Mouse (Mus musculus): ENCODE measurements around the gene Morf4l2. TPM values are rescaled to one million over a fixed set of nuclear protein-coding genes. Genes with fewer than 3 reads are reported as not detected.
"Not testable (repeated sequence)": the region's sequence is repeated elsewhere in the genome, so short reads cannot be mapped to it uniquely, and the experiment has no call there.

Gene Morf4l2
- total RNA-seq (2021), result 100 to 1,000 TPM; 322 to 343 TPM

GRCm38 (mm10) chrX:136743459-136743858 is at the start of gene Morf4l2:
Gene Morf4l2, minus strand, starts transcription at chrX:136743690.
- DNase-seq (ENCODE audit: low spot score in 2 of 2), result no peak
- intact Hi-C loops (cut with DNase I), result loop anchor here (2.0 to 10.0 kb wide), 4 partner anchors 77 to 274 kb away; partner anchors contain the start of gene Zcchc18

DNA sequence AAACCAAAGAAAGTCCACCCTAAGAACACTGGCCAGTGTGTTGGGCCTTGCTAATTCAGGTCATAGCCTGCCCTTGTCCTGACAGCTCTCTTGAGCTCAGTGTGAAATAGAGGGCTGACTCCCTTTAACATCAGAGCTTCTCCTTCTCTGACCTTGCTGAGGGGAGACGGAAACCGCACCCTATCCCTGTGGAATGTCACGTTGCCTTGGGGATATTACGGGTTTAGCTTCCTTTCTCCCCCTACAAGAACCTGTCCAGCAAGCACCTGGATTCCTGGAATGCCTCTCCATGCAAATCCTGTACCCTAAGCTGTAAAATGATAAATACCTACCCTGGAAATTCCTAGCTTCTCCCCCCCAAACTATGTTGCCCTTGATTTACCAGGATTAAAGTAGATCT is 46.0 kb upstream of the Morf4l2 start:
- intact Hi-C loops (cut with DNase I), result no loop called here
- no peak for DNase-seq (ENCODE audit: low spot score in 2 of 2)

- intact Hi-C loops (cut with DNase I), result no loop called here
- DNase-seq (ENCODE audit: low spot score in 2 of 2), result no peak
Measured at GRCm38 (mm10) chrX:136780041-136780440, 36.6 kb upstream of the Morf4l2 start, which contains the start of gene Glra4. Gene Glra4, minus strand, starts transcription at chrX:136780141.

- no peak for DNase-seq (ENCODE audit: low spot score in 2 of 2)
- intact Hi-C loops (cut with DNase I), result no loop called here
Measured at GRCm38 (mm10) chrX:136779262-136779661, 35.8 kb upstream of the Morf4l2 start.

DNA sequence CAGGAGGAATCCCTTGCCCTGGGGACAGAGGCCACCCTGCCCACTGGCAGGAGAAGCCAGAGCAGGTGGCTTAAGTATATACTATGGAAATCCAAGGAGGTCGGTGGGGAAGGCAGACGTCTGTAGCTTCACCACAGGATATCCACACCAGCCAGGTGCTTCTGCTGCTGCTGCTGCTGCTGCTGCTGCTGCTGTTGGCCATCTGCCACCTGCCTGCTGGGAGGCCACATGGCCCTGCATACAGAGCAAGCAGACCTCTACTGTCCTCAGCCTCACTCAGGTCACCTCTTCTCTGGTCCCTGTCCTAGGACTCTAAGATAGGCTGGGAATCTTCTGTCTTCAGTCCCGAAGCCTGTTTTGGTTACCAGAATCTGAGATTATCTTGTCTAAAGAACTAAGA is 34.6 kb upstream of the Morf4l2 start:
- DNase-seq (ENCODE audit: low spot score in 2 of 2), result no peak
- intact Hi-C loops (cut with DNase I), result no loop called here

DNA sequence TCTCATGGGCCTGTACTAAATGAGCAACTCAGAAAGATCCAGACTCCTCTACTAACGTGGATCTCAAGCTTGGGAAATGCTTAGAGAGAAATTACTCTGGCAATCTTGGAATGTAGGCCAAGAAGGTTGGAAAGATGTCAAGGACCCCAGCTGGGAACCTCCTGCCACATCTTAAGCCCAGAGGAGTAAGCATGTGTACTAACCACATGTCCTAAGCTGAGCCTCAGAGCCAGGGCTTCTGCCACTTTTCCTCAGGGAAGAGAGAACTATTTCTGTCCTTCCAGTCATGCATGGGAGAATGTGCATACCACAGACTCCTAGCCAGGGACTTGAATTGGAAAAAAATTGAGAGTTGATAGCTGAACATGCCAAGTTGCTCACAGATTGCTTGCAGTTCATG is 29.5 kb upstream of the Morf4l2 start:
- DNase-seq (ENCODE audit: low spot score in 2 of 2), result no peak
- intact Hi-C loops (cut with DNase I), result no loop called here

DNA sequence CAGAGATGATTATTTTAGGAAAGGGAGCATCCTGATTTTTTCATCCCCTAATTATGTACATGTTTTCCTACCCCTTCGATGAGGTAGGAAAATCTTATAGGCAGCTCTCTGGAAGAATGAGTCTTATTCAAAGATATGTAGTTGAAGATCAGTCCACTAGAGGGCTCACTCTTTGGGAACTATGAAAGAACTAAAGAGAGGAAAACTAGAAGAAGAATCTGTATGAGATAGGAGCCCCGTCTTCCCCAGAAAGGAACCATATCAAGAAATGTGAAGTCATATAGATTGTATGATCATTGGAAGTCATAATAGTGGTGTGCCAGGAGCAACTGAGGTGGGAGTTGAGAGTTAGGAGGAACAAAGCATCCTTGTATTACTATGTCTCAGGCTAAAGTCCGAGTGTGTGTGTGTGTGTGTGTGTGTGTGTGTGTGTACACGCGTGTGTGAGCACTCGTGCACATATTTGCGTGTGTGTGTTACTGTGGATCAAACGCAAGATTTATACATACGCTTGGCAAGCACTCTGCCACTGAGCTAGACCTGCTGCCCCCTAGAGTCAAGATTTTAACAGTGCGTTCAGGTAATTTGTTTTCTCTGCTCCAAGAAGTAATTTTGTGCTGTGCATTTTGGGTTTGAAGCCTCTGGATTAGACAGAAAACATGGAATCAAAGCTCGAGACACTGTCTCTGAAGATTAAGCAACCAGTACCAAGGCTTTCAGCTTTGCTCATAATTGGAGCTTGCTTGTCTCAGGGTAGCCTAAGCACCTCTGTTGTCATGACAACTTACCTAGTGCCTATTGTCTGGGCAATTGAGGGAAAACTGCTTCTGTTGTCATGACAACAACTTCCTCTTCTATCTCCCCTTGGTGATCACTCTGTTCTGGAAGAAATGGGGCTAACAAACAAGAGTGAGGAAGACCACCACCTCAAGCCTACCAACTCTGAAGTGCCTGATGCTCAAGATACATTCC is 17.9 kb upstream of the Morf4l2 start:
- intact Hi-C loops (cut with DNase I), result loop anchor here (5.0 kb wide), 1 partner anchor 61 kb away; the partner anchor contains the start of gene Plp1
- DNase-seq (ENCODE audit: low spot score in 2 of 2), result no peak

- DNase-seq (ENCODE audit: low spot score in 2 of 2), result peak in 1 of 2 experiments; percentile 15
Measured at GRCm38 (mm10) chrX:136755464-136755863, 12.0 kb upstream of the Morf4l2 start.

GRCm38 (mm10) chrX:136749329-136749728 is 5.8 kb upstream of the Morf4l2 start:
- intact Hi-C loops (cut with DNase I), result loop anchor here (10.0 kb wide), 1 partner anchor 245 kb away; the partner anchor contains the start of gene Zcchc18
- no peak for DNase-seq (ENCODE audit: low spot score in 2 of 2)

More at GRCm38 (mm10) chrX:136755464-136755863, 12.0 kb upstream of the Morf4l2 start:
- intact Hi-C loops (cut with DNase I), result no loop called here

DNA sequence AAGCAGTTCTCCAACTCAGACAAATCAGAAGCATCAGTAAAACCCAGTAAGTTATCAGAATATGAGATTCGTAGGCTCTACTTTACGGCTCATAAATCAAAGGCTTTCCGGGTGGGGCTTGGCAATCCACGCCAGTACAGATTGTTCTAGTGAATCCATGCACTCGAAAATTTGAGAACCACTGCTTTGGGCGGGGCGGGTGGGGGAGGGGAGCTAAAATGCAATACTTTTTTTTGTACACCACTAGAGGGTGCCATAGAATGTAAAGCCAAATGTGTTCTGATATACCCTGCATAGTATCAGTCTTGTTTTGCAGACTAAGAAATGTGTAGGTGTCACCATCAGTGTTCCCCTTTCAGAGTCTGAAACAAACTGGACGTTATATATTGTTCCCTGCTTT is 1.2 kb upstream of the Morf4l2 start:
- intact Hi-C loops (cut with DNase I), result loop anchor here (5.0 to 10.0 kb wide), 3 partner anchors 117 to 273 kb away; partner anchors contain the start of gene Zcchc18
- DNase-seq (ENCODE audit: low spot score in 2 of 2), result no peak

DNA sequence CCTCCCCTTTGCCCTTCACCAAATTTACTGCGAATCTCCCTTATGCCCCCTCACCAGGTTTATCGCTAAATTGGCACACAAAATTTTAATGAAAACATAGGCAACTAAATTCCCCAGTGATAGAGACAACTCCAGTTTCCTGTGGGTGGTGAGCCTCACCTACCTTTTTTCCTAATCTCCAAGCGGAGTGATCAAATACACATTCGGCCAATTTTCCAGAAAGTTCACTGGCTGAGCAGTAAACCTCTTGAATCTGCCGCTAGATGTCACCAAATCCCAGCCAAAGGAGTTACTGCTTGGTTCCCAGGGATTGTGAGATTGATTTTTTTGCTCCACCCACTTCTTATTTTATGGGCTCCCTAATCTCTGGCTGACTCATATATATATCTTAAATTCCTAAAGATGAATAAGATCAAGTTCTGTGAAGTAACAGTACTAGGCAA is 808 bp downstream of the Morf4l2 start:
- intact Hi-C loops (cut with DNase I), result loop anchor here (2.0 to 10.0 kb wide), 4 partner anchors 78 to 275 kb away; partner anchors contain the start of gene Zcchc18
- DNase-seq (ENCODE audit: low spot score in 2 of 2), result peak; percentile 35 to 48

- intact Hi-C loops (cut with DNase I), result loop anchor here (2.0 to 10.0 kb wide), 4 partner anchors 79 to 275 kb away; partner anchors contain the start of gene Zcchc18
- no peak for DNase-seq (ENCODE audit: low spot score in 2 of 2)
Measured at GRCm38 (mm10) chrX:136742241-136742640, 1.2 kb downstream of the Morf4l2 start.

- intact Hi-C loops (cut with DNase I), result loop anchor here (1.0 to 10.0 kb wide), 5 partner anchors 75 to 276 kb away; partner anchors contain the start of gene Zcchc18
- DNase-seq (ENCODE audit: low spot score in 2 of 2), result peak; percentile 69 to 71
Measured at GRCm38 (mm10) chrX:136741651-136742201, 1.8 kb downstream of the Morf4l2 start.

DNA sequence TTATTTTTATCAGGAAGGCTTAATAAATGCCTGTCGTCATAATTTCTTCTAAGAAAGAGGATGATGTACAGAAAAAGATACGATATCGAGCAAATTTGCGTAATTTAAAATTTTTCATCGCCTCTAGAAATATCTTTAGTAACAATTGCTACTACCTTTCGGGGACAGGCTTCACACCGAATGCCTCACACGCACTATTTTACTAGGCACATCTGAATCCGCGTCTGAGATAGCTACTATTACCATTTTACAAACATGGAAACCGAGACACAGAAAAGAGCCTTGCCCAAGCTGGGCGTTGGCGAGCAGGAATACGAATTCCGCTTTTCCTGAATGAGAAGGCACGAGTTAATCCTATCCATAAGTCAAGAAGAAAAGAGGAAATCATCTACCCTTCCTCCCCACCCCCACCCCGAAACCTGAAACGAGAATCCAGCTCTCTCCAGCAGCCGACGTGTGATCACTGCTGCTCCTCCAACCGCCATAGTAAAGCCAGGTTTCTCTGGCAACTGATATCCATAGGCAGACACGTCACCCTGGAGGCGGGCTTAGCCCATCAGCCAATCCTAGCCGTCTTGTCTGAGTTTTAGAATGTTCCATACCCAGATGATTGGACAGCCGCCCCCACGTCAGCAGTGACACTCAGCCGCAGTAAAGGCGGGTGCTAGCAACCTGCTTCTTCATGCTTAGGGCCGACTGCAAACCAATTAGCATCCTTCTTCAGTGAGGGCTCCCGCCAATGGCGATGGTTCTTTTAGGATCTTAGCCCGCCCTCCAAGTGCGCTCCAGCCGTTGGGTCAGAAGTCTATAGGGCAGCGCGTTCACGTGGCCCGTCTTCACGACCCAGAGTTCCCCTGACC is 2.5 kb downstream of the Morf4l2 start:
- peak; percentile 90 to 92 for DNase-seq (ENCODE audit: low spot score in 2 of 2)
- intact Hi-C loops (cut with DNase I), result loop anchor here (1.0 to 10.0 kb wide), 4 partner anchors 75 to 276 kb away; partner anchors contain the start of gene Zcchc18

DNA sequence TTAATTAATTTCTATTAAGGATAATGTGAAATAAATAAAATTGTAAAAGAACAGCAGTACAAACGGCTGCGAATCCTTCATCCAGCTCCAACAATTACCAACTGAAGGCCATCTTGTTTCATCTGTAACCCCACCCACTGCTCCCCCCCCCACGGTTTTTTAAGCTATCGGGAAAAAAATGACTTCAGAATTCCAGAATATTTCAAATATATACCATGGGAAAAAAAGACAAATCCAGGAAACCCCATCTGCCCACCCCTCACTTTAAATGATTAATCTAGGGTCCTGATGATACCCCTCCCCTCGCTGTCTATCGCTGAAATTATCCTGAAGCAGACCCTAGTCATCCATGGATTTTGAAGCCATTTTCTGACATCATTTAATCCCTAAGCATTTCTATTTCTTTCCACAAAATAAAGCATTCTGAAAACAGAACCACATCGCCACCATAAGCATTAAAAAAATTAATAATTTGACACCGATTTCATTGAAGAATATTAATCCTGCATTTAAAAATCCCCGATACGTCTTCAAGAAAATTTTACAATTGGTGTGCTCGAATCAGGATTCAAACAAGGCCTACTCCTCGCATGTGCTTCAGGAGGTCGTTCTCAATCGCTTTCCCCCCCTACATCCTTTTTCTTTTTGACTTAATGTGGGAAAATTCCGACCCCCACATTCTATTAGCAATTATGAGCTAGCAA is 3.3 kb downstream of the Morf4l2 start:
- DNase-seq (ENCODE audit: low spot score in 2 of 2), result no peak
- intact Hi-C loops (cut with DNase I), result loop anchor here (5.0 to 10.0 kb wide), 3 partner anchors 113 to 277 kb away; partner anchors contain the start of gene Zcchc18

DNA sequence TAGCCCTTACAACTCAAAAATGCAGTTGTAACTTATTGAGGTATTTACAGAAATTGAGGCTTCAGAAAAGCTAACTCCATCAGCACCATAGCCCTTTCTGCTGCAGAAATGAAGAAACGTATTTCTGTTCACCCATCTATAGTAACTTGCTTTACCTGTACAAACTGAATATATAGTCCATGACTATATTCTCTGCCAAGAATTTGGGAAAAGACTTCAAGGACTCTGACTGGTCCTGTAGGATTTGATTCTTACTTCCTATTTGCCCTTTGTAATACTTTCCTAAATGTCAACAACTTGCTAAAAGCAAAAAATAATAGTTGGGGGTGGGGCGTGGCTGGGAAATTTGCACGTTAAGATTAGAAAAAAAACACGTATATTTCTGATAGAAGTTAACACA is 11.5 kb downstream of the Morf4l2 start:
- intact Hi-C loops (cut with DNase I), result no loop called here
- no peak for DNase-seq (ENCODE audit: low spot score in 2 of 2)

- intact Hi-C loops (cut with DNase I); DNase-seq (ENCODE audit: low spot score in 2 of 2): not testable (repeated sequence)
Measured at GRCm38 (mm10) chrX:136714742-136715474, 28.6 kb downstream of the Morf4l2 start.

DNA sequence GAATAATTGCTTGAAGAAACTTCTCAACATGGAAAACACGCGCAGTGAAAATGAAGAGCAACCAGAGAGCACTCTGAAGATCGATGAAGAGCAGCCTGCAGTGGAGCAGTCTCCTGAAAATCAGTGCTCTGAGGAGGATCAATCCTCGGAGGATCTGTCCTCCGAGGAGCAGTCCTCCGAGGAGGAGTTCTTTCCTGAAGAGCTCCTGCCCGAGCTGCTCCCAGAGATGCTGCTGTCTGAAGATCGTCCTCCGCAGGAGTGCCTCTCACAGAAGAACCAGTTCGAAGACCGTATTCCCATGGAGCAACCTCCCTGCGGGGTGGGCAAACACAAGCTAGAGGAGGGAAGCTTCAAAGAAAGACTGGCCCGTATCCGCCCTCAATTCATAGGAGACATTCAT is 34.7 kb downstream of the Morf4l2 start:
- intact Hi-C loops (cut with DNase I), result no loop called here
- no peak for DNase-seq (ENCODE audit: low spot score in 2 of 2)
